Mouse (Mus musculus) E14TG2a.4 (cell line): ENCODE measurements around the gene Teddm1a.

Experiments
- CTCF ChIP-seq: conservative IDR thresholded peaks from 2 replicates; pipeline ENCODE4 v1.5.1; 2014; ENCODE audit warnings: low read length
- POU5F1 ChIP-seq: IDR thresholded peaks from 2 replicates; pipeline ENCODE4 v1.6.1; 2014; ENCODE audit warnings: low read length, borderline replicate concordance

DNA sequence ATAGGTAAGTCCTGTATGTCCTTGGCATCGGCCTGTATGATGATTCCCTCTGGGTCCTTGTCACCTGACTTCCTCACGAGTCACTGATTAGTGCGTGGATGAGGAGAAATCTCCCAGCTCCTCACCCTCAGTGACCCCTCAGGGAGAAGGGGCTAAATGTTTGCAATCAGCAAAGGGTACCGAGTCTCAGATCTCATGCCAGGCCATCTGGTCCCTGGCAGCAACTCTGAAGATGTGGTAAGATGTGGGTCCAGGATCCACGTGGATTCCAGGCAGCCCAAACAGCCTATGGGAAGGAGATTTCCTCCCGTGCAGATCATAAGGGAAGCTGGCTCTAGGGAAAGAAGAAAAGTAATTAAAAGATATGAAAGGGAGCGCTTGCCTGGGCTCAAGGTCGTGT, 35.6 kb upstream of the Teddm1a start:
- TF ChIP-seq CTCF (no peak), POU5F1 (no peak)
